Mouse (Mus musculus) kidney, postnatal 0 days (tissue): ENCODE results near the gene H2-M5. TPM values are rescaled to one million over a fixed set of nuclear protein-coding genes. Genes with fewer than 3 reads are reported as not detected.

Source experiments
- ATAC-seq: fragments of 200-750 bp; cut with Nextera tagmentation; replicated peaks from 2 replicates; pipeline ENCODE4 v1.8.0; 2017; ENCODE audit warnings: low read depth, moderate number of reproducible peaks, moderate TSS enrichment, moderate library complexity; ENCODE audit not compliant: low FRiP score
- DNase-seq: peaks from one replicate; pipeline ENCODE4 v3.0.0-alpha.2; 2016; ENCODE audit warnings: low spot score
- H3K27ac ChIP-seq: fragments of 300-500 bp; sonication (generic); 2 replicates; pipeline ENCODE4 v1.5.1; 2014; ENCODE audit warnings: mild to moderate bottlenecking
- H3K27me3 ChIP-seq: fragments of 300-500 bp; sonication (generic); 2 replicates; pipeline ENCODE4 v1.6.1; 2014; ENCODE audit warnings: low read length, mixed read lengths; ENCODE audit not compliant: insufficient read depth
- H3K36me3 ChIP-seq: fragments of 300-500 bp; sonication (generic); 2 replicates; pipeline ENCODE4 v1.6.1; 2014; ENCODE audit warnings: low read length, mixed read lengths; ENCODE audit not compliant: insufficient read depth
- H3K4me1 ChIP-seq: fragments of 300-500 bp; sonication (generic); replicated peaks from 2 replicates; pipeline ENCODE4 v1.6.1; 2014; ENCODE audit warnings: antibody characterized with exemption, low read length, mixed read lengths; ENCODE audit not compliant: insufficient read depth
- H3K4me2 ChIP-seq: fragments of 300-500 bp; sonication (generic); 2 replicates; pipeline ENCODE4 v1.6.1; 2014; ENCODE audit warnings: mild to moderate bottlenecking, low read length, moderate library complexity, mixed read lengths
- H3K4me3 ChIP-seq: fragments of 300-500 bp; sonication (generic); replicated peaks from 2 replicates; pipeline ENCODE4 v1.5.1; 2014; ENCODE audit warnings: low read depth, low read length
- H3K9ac ChIP-seq: fragments of 300-500 bp; sonication (generic); 2 replicates; pipeline ENCODE4 v1.6.1; 2014; ENCODE audit warnings: low read depth, low read length
- H3K9me3 ChIP-seq: fragments of 300-500 bp; sonication (generic); replicated peaks from 2 replicates; pipeline ENCODE4 v1.6.1; 2016; ENCODE audit warnings: low read length, inconsistent platforms, mixed read lengths
- CTCF ChIP-seq: IDR thresholded peaks from 2 replicates; pipeline ENCODE4 v1.5.1; 2016; ENCODE audit warnings: antibody characterized with exemption, low read depth, mild to moderate bottlenecking, moderate library complexity
- WGBS: fragments of 180-500 bp; shearing (Covaris S2); extraction: QIAGEN DNeasy Blood & Tissue Kit; methylation state at CpG from one replicate; pipeline ENCODE4 v1.1.7; 2014; 5-methylcytosine and 5-hydroxymethylcytosine counted together
- polyA plus RNA-seq: library from polyadenylated mRNA; unstranded; fragments of >200 nt; fragmentation: Nextera tagmentation; extraction: Ambion mirVana; gene quantifications from 2 replicates; pipeline ENCODE4 v1.2.1, GENCODE M21; 2015

The H2-M5 gene
- polyA plus RNA-seq, 1 experiment from 2014 or later = 0.08 TPM

- DNase-seq (no peak), ATAC-seq (no peak)
- H3K4me3 ChIP-seq = no peak overlapping the region
- WGBS = 88% methylated on average over 6 of the region's 6 CpGs
- TF ChIP-seq CTCF = no peak
- no peaks in the 10 kb centered on the region for H3K4me1 ChIP-seq
- H3K27ac ChIP-seq = no peak overlapping the region
- no peaks in the 10 kb centered on the region for H3K27me3 ChIP-seq
- no peaks in the 10 kb centered on the region for H3K9me3 ChIP-seq
- H3K9ac ChIP-seq = no peak overlapping the region
- no peak overlapping the region for H3K4me2 ChIP-seq
- H3K36me3 ChIP-seq = no peaks in the 10 kb centered on the region
These were observed 18.0 kb downstream of the H2-M5 start for GRCm38 (mm10) chr17:36971172-36971850.

- H3K4me1 ChIP-seq = no peaks in the 10 kb centered on the region
- no peak overlapping the region for H3K4me3 ChIP-seq
- no peaks in the 10 kb centered on the region for H3K27me3 ChIP-seq
- no peaks in the 10 kb centered on the region for H3K36me3 ChIP-seq
- TF ChIP-seq CTCF = no peak
- no peak for ATAC-seq
- 86% methylated on average over 14 of the region's 14 CpGs for WGBS
- no peaks in the 10 kb centered on the region for H3K9me3 ChIP-seq
- H3K9ac ChIP-seq = no peak overlapping the region
- H3K27ac ChIP-seq = no peak overlapping the region
- DNase-seq = no peak
- H3K4me2 ChIP-seq = no peak overlapping the region
These were observed 18.9 kb downstream of the H2-M5 start for GRCm38 (mm10) chr17:36970316-36970890.

- Histone ChIP-seq H3K9ac (no peak overlapping the region), H3K4me3 (no peak overlapping the region), H3K27me3 (no peaks in the 10 kb centered on the region), H3K9me3 (no peaks in the 10 kb centered on the region), H3K36me3 (no peaks in the 10 kb centered on the region), H3K27ac (no peak overlapping the region), H3K4me2 (no peak overlapping the region), H3K4me1 (no peaks in the 10 kb centered on the region)
- ATAC-seq = no peak
- 93% methylated on average over 1 of the region's 1 CpGs for WGBS
- TF ChIP-seq CTCF = no peak
- DNase-seq = no peak
These were observed 22.5 kb downstream of the H2-M5 start for GRCm38 (mm10) chr17:36966875-36967274.

GRCm38 (mm10) chr17:36961125-36961524 lies 28.2 kb downstream of the H2-M5 start:
- Histone ChIP-seq H3K4me1 (peaks cover 4% of the 10 kb centered on the region; the same call in 1 of the 2 replicates), H3K27me3 (no peaks in the 10 kb centered on the region), H3K36me3 (no peaks in the 10 kb centered on the region), H3K4me2 (no peak overlapping the region), H3K4me3 (no peak overlapping the region), H3K9me3 (no peaks in the 10 kb centered on the region), H3K9ac (no peak overlapping the region), H3K27ac (no peak overlapping the region)
- TF ChIP-seq CTCF = 0 out of 2 replicates have a peak, but pooled peaks have one; percentile 15
- DNase-seq (no peak), ATAC-seq (no peak)
- WGBS = 77% methylated on average over 1 of the region's 1 CpGs

- Histone ChIP-seq H3K4me3 (peak overlapping the region; percentile 53), H3K9me3 (no peaks in the 10 kb centered on the region), H3K27me3 (no peaks in the 10 kb centered on the region), H3K9ac (peak overlapping the region; percentile 67), H3K4me2 (peak overlapping the region; percentile 81), H3K36me3 (0 out of 2 replicates have a peak, but pooled peaks cover 2% of the 10 kb centered on the region), H3K27ac (peak overlapping the region; percentile 67), H3K4me1 (peaks cover 4% of the 10 kb centered on the region; the same call in 1 of the 2 replicates)
- 7% methylated on average over 12 of the region's 12 CpGs for WGBS
- ATAC-seq (no peak), DNase-seq (peak; percentile 19)
- no peak for TF ChIP-seq CTCF
These were observed 30.5 kb downstream of the H2-M5 start for GRCm38 (mm10) chr17:36958884-36959283.

- no peak; the same call in 1 of the 2 replicates for TF ChIP-seq CTCF
- H3K9me3 ChIP-seq = no peaks in the 10 kb centered on the region
- no peaks in the 10 kb centered on the region for H3K27me3 ChIP-seq
- 0 out of 2 replicates have a peak, but pooled peaks cover 2% of the 10 kb centered on the region for H3K36me3 ChIP-seq
- DNase-seq (peak; percentile 98), ATAC-seq (peak; percentile 99)
- peak within 1 kb of the TSS; percentile 67 for H3K9ac ChIP-seq
- peak within 1 kb of the TSS; percentile 53 for H3K4me3 ChIP-seq
- H3K27ac ChIP-seq = peak within 1 kb of the TSS; percentile 81
- peaks cover 4% of the 10 kb centered on the region; the same call in 1 of the 2 replicates for H3K4me1 ChIP-seq
- under 1% methylated on average over 46 of the region's 46 CpGs for WGBS
- peak within 1 kb of the TSS; percentile 81 for H3K4me2 ChIP-seq
These were observed 31.2 kb downstream of the H2-M5 start, which contains the start of the genes Znrd1 and Znrd1as for GRCm38 (mm10) chr17:36957999-36958743. Znrd1 (minus strand) TSS chr17:36958559. Znrd1as (plus strand) TSS chr17:36958592.
